Mouse (Mus musculus) kidney, adult 2 months (tissue): ENCODE measurements around the gene Dgkq.

ENCODE experiments used
- CTCF ChIP-seq: fragments of 200-500 bp; conservative IDR thresholded peaks from 2 replicates; pipeline ENCODE4 v1.5.1; 2011; ENCODE audit warnings: low read depth, mild to moderate bottlenecking, control low read depth, low read length, moderate library complexity, mixed read lengths; ENCODE audit not compliant: insufficient read depth, insufficient read length
- POLR2A ChIP-seq: fragments of 200-500 bp; IDR thresholded peaks from one replicate; pipeline ENCODE4 v1.6.1; 2011; ENCODE audit warnings: low read depth, low read length, control low read depth

GRCm38 (mm10) chr5:108662772-108663171 is 6.7 kb downstream of the Dgkq start:
- TF ChIP-seq POLR2A: no peak
- no peak for TF ChIP-seq CTCF
